Mouse (Mus musculus): ENCODE results near the gene Dnajc17.

DNA sequence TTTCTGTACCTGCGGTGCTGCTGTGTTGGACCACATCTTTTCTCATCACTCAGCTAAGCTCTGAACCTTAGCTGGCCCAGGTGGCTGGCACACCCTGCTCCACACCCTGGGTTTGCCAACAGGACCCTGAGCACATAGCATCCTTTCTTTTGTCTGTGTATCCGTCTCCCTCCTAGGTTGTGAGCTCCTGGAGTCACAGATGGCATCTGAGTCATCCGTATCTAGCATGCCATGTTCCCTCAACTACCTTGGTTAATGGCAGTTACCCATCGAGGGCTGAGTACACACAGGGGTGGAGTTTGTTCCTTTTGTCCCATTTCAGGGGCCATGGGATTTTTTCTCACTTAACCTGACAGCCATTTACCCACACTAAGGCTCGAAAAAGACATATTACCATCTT, 41.8 kb upstream of the Dnajc17 start:
- no peak for TF ChIP-seq CTCF (IDR thresholded peaks at IDR 0.05; ENCODE audit: borderline replicate concordance, insufficient read depth, low read depth, low read length)
- no peak for TF ChIP-seq POLR2A (IDR thresholded peaks at IDR 0.05; ENCODE audit: borderline replicate concordance, insufficient read depth, low read length)

Data from cerebellum, adult 2 months (tissue).